Mouse (Mus musculus) ES-E14 (cell line): ENCODE measurements around the gene F8. TPM values are rescaled to one million over a fixed set of nuclear protein-coding genes. Genes with fewer than 3 reads are reported as not detected.

ENCODE experiments used
- DNase-seq: peaks from one replicate; pipeline ENCODE4 v3.0.0-alpha.2; 2013; ENCODE audit warnings: low read depth, low spot score
- H3K27ac ChIP-seq: 2 replicates; pipeline ENCODE4 v1.5.1; 2012; ENCODE audit warnings: low read depth, mild to moderate bottlenecking, low read length, moderate library complexity, mixed read lengths; ENCODE audit not compliant: poor library complexity, insufficient read depth, severe bottlenecking
- H3K36me3 ChIP-seq: 2 replicates; pipeline ENCODE4 v1.6.1; 2012; ENCODE audit warnings: mild to moderate bottlenecking, low read length, moderate library complexity, mixed read lengths; ENCODE audit not compliant: control insufficient read depth, poor library complexity, insufficient read depth, severe bottlenecking
- H3K4me1 ChIP-seq, 2 experiments: fragments of 150-350 bp in 1 of 2; sonication (generic) in 1 of 2; 2 replicates each; pipeline ENCODE4 v1.6.1; 2012; ENCODE audit warnings: low read length in 2 of 2, mild to moderate bottlenecking in 1 of 2, mixed read lengths in 1 of 2; ENCODE audit not compliant: control insufficient read depth in 2 of 2, insufficient read depth in 2 of 2, poor library complexity in 1 of 2
- H3K4me3 ChIP-seq, 2 experiments: fragments of 150-350 bp in 1 of 2; sonication (generic) in 1 of 2; 2 replicates each; pipeline ENCODE4 v1.5.1; 2012; ENCODE audit warnings: low read length in 2 of 2, low read depth in 1 of 2, mild to moderate bottlenecking in 1 of 2, mixed read lengths in 1 of 2; ENCODE audit not compliant: insufficient read depth in 1 of 2, poor library complexity in 1 of 2, severe bottlenecking in 1 of 2
- H3K9ac ChIP-seq: 2 replicates; pipeline ENCODE4 v1.6.1; 2012; ENCODE audit warnings: low read depth, mild to moderate bottlenecking, low read length, mixed read lengths; ENCODE audit not compliant: poor library complexity, insufficient read depth, severe bottlenecking
- H3K9me3 ChIP-seq: fragments of 150-350 bp; sonication (generic); 2 replicates; pipeline ENCODE4 v1.6.1; 2012; ENCODE audit warnings: low read depth, mild to moderate bottlenecking, low read length; ENCODE audit not compliant: control insufficient read depth, insufficient read depth
- CHD2 ChIP-seq: IDR thresholded peaks from 2 replicates; pipeline ENCODE4 v1.6.1; 2014; ENCODE audit warnings: mild to moderate bottlenecking, low read depth, low read length, inconsistent platforms
- HCFC1 ChIP-seq: IDR thresholded peaks from 2 replicates; pipeline ENCODE4 v1.6.1; 2012; ENCODE audit warnings: low read length, inconsistent platforms, borderline replicate concordance; ENCODE audit not compliant: insufficient read depth
- MAFK ChIP-seq: IDR thresholded peaks from 2 replicates; pipeline ENCODE4 v1.6.1; 2014; ENCODE audit warnings: mild to moderate bottlenecking, low read depth, low read length, inconsistent platforms; ENCODE audit not compliant: insufficient read depth
- ZC3H11A ChIP-seq: IDR thresholded peaks from 2 replicates; pipeline ENCODE4 v1.6.1; 2012; ENCODE audit warnings: low read depth, mild to moderate bottlenecking, inconsistent platforms, low read length, borderline replicate concordance
- ZNF384 ChIP-seq: IDR thresholded peaks from 2 replicates; pipeline ENCODE4 v1.6.1; 2012; ENCODE audit warnings: low read depth, low read length, inconsistent platforms
- in situ Hi-C, 2 experiments: fragments of 600-800 bp; cut with MboI; formaldehyde crosslinking; loops; one replicate each; pipeline ENCODE4 v1.15.1; 2025; ENCODE audit warnings: low sequenced_read_pairs in 2 of 2, inconsistent platforms in 1 of 2; ENCODE audit not compliant: unreplicated experiment in 2 of 2
- total RNA-seq: library from RNA; depleted of rRNA; stranded (reverse); fragments of 300-350 nt; gene quantifications from 2 replicates; pipeline ENCODE4 v1.2.3, GENCODE M21; 2012

F8 gene
- total RNA-seq, 1 experiment = 2.5 TPM

DNA sequence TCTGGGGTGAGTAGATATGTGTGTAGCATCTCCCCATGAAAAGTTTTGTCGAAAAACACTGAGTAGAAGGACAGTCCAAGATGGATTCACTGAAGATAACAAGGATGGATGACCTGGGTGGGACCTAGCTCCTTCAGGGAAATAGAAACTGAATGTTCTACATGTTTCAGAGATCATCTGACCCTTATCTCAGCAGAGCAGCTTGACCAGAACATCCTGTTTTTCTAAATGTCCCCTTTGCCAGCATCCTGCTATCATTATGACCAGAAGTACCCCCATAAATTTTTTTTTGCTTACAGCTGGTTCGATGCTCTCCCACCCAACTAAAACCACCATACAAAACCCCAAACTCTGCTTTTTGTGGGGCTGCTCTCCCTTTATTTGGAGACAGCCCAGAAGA is 20.3 kb upstream of the F8 start:
- TF ChIP-seq ZNF384 (no peak), HCFC1 (no peak), CHD2 (no peak), ZC3H11A (no peak), MAFK (no peak)
- no peaks in the 10 kb centered on the region for H3K36me3 ChIP-seq
- H3K27ac ChIP-seq = no peak overlapping the region
- H3K9me3 ChIP-seq = no peaks in the 10 kb centered on the region
- no peak overlapping the region for H3K9ac ChIP-seq
- H3K4me3 ChIP-seq = no peak overlapping the region
- in situ Hi-C loops = no loop called here
- DNase-seq = no peak
- no peaks in the 10 kb centered on the region for H3K4me1 ChIP-seq

DNA sequence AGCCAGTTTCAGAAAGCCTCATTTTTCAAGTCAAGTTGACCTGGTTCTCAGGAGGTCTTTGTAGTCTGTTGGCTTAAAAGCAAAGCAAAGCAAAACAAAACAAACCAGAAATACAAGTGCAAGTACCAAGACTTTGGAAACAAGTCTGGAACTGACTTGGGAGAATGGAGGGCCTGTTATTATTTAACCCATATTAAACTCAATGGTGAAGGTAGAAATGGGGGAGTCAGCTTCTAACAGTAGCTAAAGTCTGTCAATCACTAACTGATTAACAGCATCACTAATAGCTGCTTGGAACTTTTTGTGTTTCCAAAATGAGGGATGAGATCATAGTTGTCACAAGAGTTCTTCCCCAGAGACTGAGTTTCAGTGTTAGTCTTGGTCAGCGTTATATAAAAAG is 17.1 kb upstream of the F8 start:
- no peaks in the 10 kb centered on the region for H3K4me1 ChIP-seq
- no peak overlapping the region for H3K9ac ChIP-seq
- H3K36me3 ChIP-seq = no peaks in the 10 kb centered on the region
- no peak for TF ChIP-seq MAFK
- TF ChIP-seq HCFC1 = no peak
- no peak for TF ChIP-seq CHD2
- TF ChIP-seq ZC3H11A = no peak
- no peak for TF ChIP-seq ZNF384
- H3K4me3 ChIP-seq = no peak overlapping the region
- no peak for DNase-seq
- no peaks in the 10 kb centered on the region for H3K9me3 ChIP-seq
- H3K27ac ChIP-seq = no peak overlapping the region
- in situ Hi-C loops = no loop called here

- Histone ChIP-seq H3K27ac (no peak overlapping the region), H3K36me3 (no peaks in the 10 kb centered on the region), H3K4me3 (peak overlapping the region; percentile 67 to 69; a peak in 3 of 4 replicates), H3K9ac (no peak overlapping the region), H3K4me1 (no peaks in the 10 kb centered on the region), H3K9me3 (no peaks in the 10 kb centered on the region)
- no peak for TF ChIP-seq ZC3H11A
- no peak for TF ChIP-seq MAFK
- TF ChIP-seq HCFC1 = no peak
- in situ Hi-C loops = no loop called here
- DNase-seq = no peak
These were observed 716 bp downstream of the F8 start for GRCm38 (mm10) chrX:75381699-75382098.

DNA sequence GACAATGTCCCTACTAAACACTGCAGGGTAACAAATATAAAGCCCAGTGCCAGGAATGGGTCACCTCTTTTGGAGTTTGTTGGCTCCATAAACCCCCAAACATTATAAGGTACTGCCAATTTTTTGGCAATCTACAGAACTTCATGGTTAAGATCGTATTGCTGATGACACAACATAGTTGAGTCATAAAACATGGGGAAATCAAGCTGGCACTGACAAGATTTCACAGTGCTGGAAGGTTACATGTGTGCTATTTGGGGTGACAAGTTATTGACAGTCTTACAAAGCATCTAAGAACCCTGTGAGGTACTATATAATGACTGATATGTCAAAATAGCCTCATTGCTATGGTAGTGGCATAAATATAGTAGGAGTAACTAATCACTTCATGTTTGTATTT is 1.2 kb downstream of the F8 start:
- TF ChIP-seq MAFK (no peak), HCFC1 (no peak), ZNF384 (no peak), ZC3H11A (no peak), CHD2 (no peak)
- Histone ChIP-seq H3K9me3 (no peaks in the 10 kb centered on the region), H3K27ac (no peak overlapping the region), H3K4me1 (no peaks in the 10 kb centered on the region), H3K4me3 (no peak overlapping the region), H3K36me3 (no peaks in the 10 kb centered on the region), H3K9ac (no peak overlapping the region)
- in situ Hi-C loops = no loop called here
- DNase-seq = no peak

DNA sequence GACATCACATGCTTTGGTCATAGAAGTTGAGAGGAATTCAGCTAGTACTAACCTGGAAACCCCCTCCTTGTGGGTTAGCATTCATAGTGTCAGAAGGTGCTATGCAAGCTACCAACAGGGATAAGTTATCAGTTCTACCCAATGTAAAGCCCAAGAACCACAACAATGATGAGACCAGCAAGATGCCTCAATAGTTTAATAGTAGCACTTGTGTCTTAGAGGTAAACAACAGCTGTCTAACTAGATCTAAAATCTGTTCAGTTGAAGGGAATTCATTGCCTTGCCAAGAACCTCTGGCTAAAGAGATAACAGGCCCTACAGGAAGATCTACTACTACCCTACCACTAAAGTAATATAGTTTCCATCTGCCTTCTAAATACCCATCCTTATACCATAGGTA is 5.6 kb downstream of the F8 start:
- H3K27ac ChIP-seq = no peak overlapping the region
- H3K9me3 ChIP-seq = no peaks in the 10 kb centered on the region
- no peaks in the 10 kb centered on the region for H3K4me1 ChIP-seq
- DNase-seq = no peak
- H3K9ac ChIP-seq = no peak overlapping the region
- no peaks in the 10 kb centered on the region for H3K36me3 ChIP-seq
- in situ Hi-C loops = no loop called here
- H3K4me3 ChIP-seq = no peak overlapping the region
- no peak for TF ChIP-seq ZNF384
- TF ChIP-seq HCFC1 = no peak
- no peak for TF ChIP-seq CHD2
- no peak for TF ChIP-seq ZC3H11A
- TF ChIP-seq MAFK = no peak
